Mouse (Mus musculus) midbrain, postnatal 0 days (tissue): ENCODE results near the gene B2m. TPM values are rescaled to one million over a fixed set of nuclear protein-coding genes. Genes with fewer than 3 reads are reported as not detected.

ENCODE experiments used
- ATAC-seq: fragments of 200-750 bp; cut with Nextera tagmentation; 2 replicates; pipeline ENCODE4 v1.8.0; 2017; ENCODE audit warnings: moderate number of reproducible peaks, mild to moderate bottlenecking, moderate TSS enrichment, moderate library complexity; ENCODE audit not compliant: low FRiP score
- DNase-seq: peaks from one replicate; pipeline ENCODE4 v3.0.0-alpha.2; 2015; ENCODE audit warnings: low spot score
- H3K27ac ChIP-seq: fragments of 300-500 bp; sonication (generic); 2 replicates; pipeline ENCODE4 v1.5.1; 2014; ENCODE audit warnings: low read depth, mild to moderate bottlenecking, low read length, mixed read lengths
- H3K27me3 ChIP-seq: fragments of 300-500 bp; sonication (generic); 2 replicates; pipeline ENCODE4 v1.6.1; 2014; ENCODE audit warnings: low read length, control low read depth, mixed read lengths; ENCODE audit not compliant: insufficient read depth
- H3K36me3 ChIP-seq: fragments of 300-500 bp; sonication (generic); 2 replicates; pipeline ENCODE4 v1.6.1; 2014; ENCODE audit warnings: low read length, control low read depth, mixed read lengths; ENCODE audit not compliant: insufficient read depth
- H3K4me1 ChIP-seq: fragments of 300-500 bp; sonication (generic); 2 replicates; pipeline ENCODE4 v1.6.1; 2014; ENCODE audit warnings: mild to moderate bottlenecking, control low read depth, antibody characterized with exemption, low read length, mixed read lengths; ENCODE audit not compliant: insufficient read depth
- H3K4me2 ChIP-seq: fragments of 300-500 bp; sonication (generic); 2 replicates; pipeline ENCODE4 v1.6.1; 2014; ENCODE audit warnings: low read depth, mild to moderate bottlenecking, low read length, mixed read lengths; ENCODE audit not compliant: poor library complexity, severe bottlenecking
- H3K4me3 ChIP-seq: fragments of 300-500 bp; sonication (generic); 2 replicates; pipeline ENCODE4 v1.5.1; 2014; ENCODE audit warnings: low read depth, mild to moderate bottlenecking, low read length, moderate library complexity
- H3K9ac ChIP-seq: fragments of 300-500 bp; sonication (generic); replicated peaks from 2 replicates; pipeline ENCODE4 v1.6.1; 2014; ENCODE audit warnings: mild to moderate bottlenecking, low read length, moderate library complexity, mixed read lengths; ENCODE audit not compliant: poor library complexity, severe bottlenecking
- H3K9me3 ChIP-seq: fragments of 300-500 bp; sonication (generic); 2 replicates; pipeline ENCODE4 v1.6.1; 2016; ENCODE audit warnings: low read length, control low read depth
- CTCF ChIP-seq: IDR thresholded peaks from 2 replicates; pipeline ENCODE4 v1.5.1; 2016; ENCODE audit warnings: antibody characterized with exemption, mild to moderate bottlenecking
- WGBS: fragments of 180-500 bp; shearing (Covaris S2); extraction: QIAGEN DNeasy Blood & Tissue Kit; methylation state at CpG from one replicate; pipeline ENCODE4 v1.1.7; 2014; 5-methylcytosine and 5-hydroxymethylcytosine counted together
- polyA plus RNA-seq: library from polyadenylated mRNA; unstranded; fragments of >200 nt; fragmentation: Nextera tagmentation; extraction: Ambion mirVana; gene quantifications from 2 replicates; pipeline ENCODE4 v1.2.1, GENCODE M21; 2015
- total RNA-seq: library from RNA; depleted of rRNA; stranded (reverse); fragments of >200 nt; gene quantifications from 2 replicates; pipeline ENCODE4 v1.2.3, GENCODE M21; 2014

B2m gene
- total and polyA plus RNA-seq, 2 experiments from 2014 or later, result 106 to 147 TPM

- Histone ChIP-seq H3K4me3 (no peak overlapping the region), H3K4me2 (no peak overlapping the region), H3K4me1 (no peaks in the 10 kb centered on the region), H3K27me3 (no peaks in the 10 kb centered on the region), H3K27ac (no peak overlapping the region), H3K36me3 (no peaks in the 10 kb centered on the region), H3K9me3 (no peaks in the 10 kb centered on the region), H3K9ac (no peak overlapping the region)
- ATAC-seq (no peak), DNase-seq (no peak)
- WGBS, result 83% methylated on average over 6 of the region's 6 CpGs
- no peak for TF ChIP-seq CTCF
Measured at GRCm38 (mm10) chr2:122159667-122160066, 12.2 kb downstream of the B2m start.

GRCm38 (mm10) chr2:122160680-122161079 is 13.2 kb downstream of the B2m start, which contains the start of gene Trim69:
Gene Trim69, plus strand, starts transcription at chr2:122160700.
- 34% methylated on average over 2 of the region's 2 CpGs for WGBS

GRCm38 (mm10) chr2:122161542-122161941 is 14.1 kb downstream of the B2m start:
- H3K4me3 ChIP-seq, result no peak overlapping the region
- no peaks in the 10 kb centered on the region for H3K4me1 ChIP-seq
- H3K27ac ChIP-seq, result no peak overlapping the region
- no peak for TF ChIP-seq CTCF
- H3K9me3 ChIP-seq, result no peaks in the 10 kb centered on the region
- H3K4me2 ChIP-seq, result no peak overlapping the region
- no peak for DNase-seq
- 19% methylated on average over 4 of the region's 4 CpGs for WGBS
- no peak for ATAC-seq
- no peaks in the 10 kb centered on the region for H3K36me3 ChIP-seq
- no peaks in the 10 kb centered on the region for H3K27me3 ChIP-seq
- H3K9ac ChIP-seq, result no peak overlapping the region

More at GRCm38 (mm10) chr2:122160680-122161079, 13.2 kb downstream of the B2m start, which contains the start of gene Trim69:
- no peak within 1 kb of the TSS for H3K9ac ChIP-seq
- H3K4me1 ChIP-seq, result no peaks in the 10 kb centered on the region
- DNase-seq (peak; percentile 83), ATAC-seq (0 out of 2 replicates have a peak, but pooled peaks have one; percentile 41)
- no peak within 1 kb of the TSS for H3K27ac ChIP-seq
- no peaks in the 10 kb centered on the region for H3K9me3 ChIP-seq
- H3K27me3 ChIP-seq, result no peaks in the 10 kb centered on the region
- TF ChIP-seq CTCF, result peak; percentile 80
- no peaks in the 10 kb centered on the region for H3K36me3 ChIP-seq
- H3K4me2 ChIP-seq, result no peak within 1 kb of the TSS
- H3K4me3 ChIP-seq, result no peak within 1 kb of the TSS

GRCm38 (mm10) chr2:122162529-122162928 is 15.0 kb downstream of the B2m start:
- Histone ChIP-seq H3K27me3 (no peaks in the 10 kb centered on the region), H3K4me1 (no peaks in the 10 kb centered on the region), H3K4me2 (no peak overlapping the region), H3K4me3 (no peak overlapping the region), H3K27ac (no peak overlapping the region), H3K9ac (no peak overlapping the region), H3K9me3 (no peaks in the 10 kb centered on the region), H3K36me3 (no peaks in the 10 kb centered on the region)
- no peak for TF ChIP-seq CTCF
- DNase-seq, result no peak
- WGBS, result 82% methylated on average over 2 of the region's 2 CpGs
- ATAC-seq, result no peak

- no peak for DNase-seq
- Histone ChIP-seq H3K4me1 (no peaks in the 10 kb centered on the region), H3K4me2 (no peak overlapping the region), H3K27ac (no peak overlapping the region), H3K27me3 (no peaks in the 10 kb centered on the region), H3K9ac (no peak overlapping the region), H3K9me3 (no peaks in the 10 kb centered on the region), H3K36me3 (no peaks in the 10 kb centered on the region), H3K4me3 (no peak overlapping the region)
- ATAC-seq, result no peak
- no peak for TF ChIP-seq CTCF
- WGBS, result 80% methylated on average over 13 of the region's 13 CpGs
Measured at GRCm38 (mm10) chr2:122163430-122164195, 16.1 kb downstream of the B2m start.

GRCm38 (mm10) chr2:122164293-122164692 is 16.8 kb downstream of the B2m start:
- no peaks in the 10 kb centered on the region for H3K4me1 ChIP-seq
- no peak overlapping the region for H3K4me3 ChIP-seq
- no peak for ATAC-seq
- no peak for DNase-seq
- H3K4me2 ChIP-seq, result no peak overlapping the region
- 87% methylated on average over 11 of the region's 11 CpGs for WGBS
- no peaks in the 10 kb centered on the region for H3K36me3 ChIP-seq
- no peak overlapping the region for H3K9ac ChIP-seq
- no peak for TF ChIP-seq CTCF
- no peaks in the 10 kb centered on the region for H3K9me3 ChIP-seq
- no peaks in the 10 kb centered on the region for H3K27me3 ChIP-seq
- no peak overlapping the region for H3K27ac ChIP-seq
